Mouse (Mus musculus): ENCODE data around the gene Cep295. TPM values are rescaled to one million over a fixed set of nuclear protein-coding genes. Genes with fewer than 3 reads are reported as not detected.
A peak's percentile ranks its signal among the peaks of the same experiment; 100 is the strongest.
"Not testable (repeated sequence)": the region's sequence is repeated elsewhere in the genome, so short reads cannot be mapped to it uniquely, and the experiment has no call there.

Cep295 gene
- polyA plus RNA-seq, 1 experiment from 2014 or later = 14.1 TPM

DNA sequence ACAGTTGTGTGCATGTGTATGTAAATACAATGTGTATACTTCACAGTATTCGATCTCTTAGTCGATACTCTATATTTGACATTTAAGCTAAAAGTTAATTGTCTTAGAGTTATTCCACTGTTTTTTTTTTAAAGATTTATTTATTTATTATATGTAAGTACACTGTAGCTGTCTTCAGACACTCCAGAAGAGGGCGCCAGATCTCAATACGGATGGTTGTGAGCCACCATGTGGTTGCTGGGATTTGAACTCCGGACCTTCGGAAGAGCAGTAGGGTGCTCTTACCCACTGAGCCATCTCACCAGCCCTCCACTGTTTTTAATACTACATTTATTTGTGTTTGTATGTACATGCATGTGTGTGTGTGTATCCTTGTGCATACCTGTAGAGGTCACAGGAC lies 55.6 kb downstream of the Cep295 start:
- not testable (repeated sequence) for H3K27me3 ChIP-seq (replicated peaks; ENCODE audit: control insufficient read depth, insufficient read depth, low read length); H3K4me3 ChIP-seq (ENCODE audit: low read depth, low read length); H3K9ac ChIP-seq (ENCODE audit: low read depth, low read length); H3K36me3 ChIP-seq (ENCODE audit: control insufficient read depth, insufficient read depth, low read length); H3K4me1 ChIP-seq (ENCODE audit: control insufficient read depth, insufficient read depth, low read length); ATAC-seq (ENCODE audit: low read depth); H3K27ac ChIP-seq (replicated peaks; ENCODE audit: low read depth, low read length); H3K9me3 ChIP-seq (ENCODE audit: control insufficient read depth, low read length); DNase-seq (ENCODE audit: low spot score); H3K4me2 ChIP-seq (ENCODE audit: low read depth, low read length)
- 81% methylated on average over 6 of the region's 6 CpGs for WGBS

DNA sequence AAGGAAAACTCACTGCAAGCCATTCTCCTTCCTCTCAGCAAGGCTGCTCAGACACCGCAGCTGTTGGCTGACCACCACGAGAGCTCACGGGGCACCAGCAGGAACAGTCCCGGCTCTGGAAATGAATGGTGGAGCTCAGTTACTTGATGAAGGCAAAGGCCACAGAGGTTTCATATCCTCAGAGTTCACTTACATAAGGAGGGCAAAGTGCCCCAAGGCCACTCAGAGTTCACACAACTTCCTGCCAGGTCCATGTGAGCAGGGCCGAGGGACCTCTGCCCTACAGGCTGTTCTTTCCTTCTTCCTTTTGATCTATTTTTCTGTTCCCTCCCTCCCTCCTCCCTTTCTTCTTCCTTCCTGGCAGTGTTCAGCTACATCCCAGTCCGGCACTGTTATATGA lies 56.2 kb downstream of the Cep295 start:
- WGBS = 22% methylated on average over 6 of the region's 6 CpGs
- H3K4me2 ChIP-seq (ENCODE audit: low read depth, low read length) = no peak overlapping the region
- peaks cover 2% of the 10 kb centered on the region; the same call in 1 of the 2 replicates for H3K4me1 ChIP-seq (ENCODE audit: control insufficient read depth, insufficient read depth, low read length)
- no peak overlapping the region for H3K4me3 ChIP-seq (ENCODE audit: low read depth, low read length)
- no peaks in the 10 kb centered on the region for H3K9me3 ChIP-seq (ENCODE audit: control insufficient read depth, low read length)
- H3K9ac ChIP-seq (ENCODE audit: low read depth, low read length) = no peak overlapping the region
- H3K36me3 ChIP-seq (ENCODE audit: control insufficient read depth, insufficient read depth, low read length) = peaks cover under 1% of the 10 kb centered on the region; the same call in 1 of the 2 replicates
- no peaks in the 10 kb centered on the region for H3K27me3 ChIP-seq (replicated peaks; ENCODE audit: control insufficient read depth, insufficient read depth, low read length)
- H3K27ac ChIP-seq (replicated peaks; ENCODE audit: low read depth, low read length) = peak overlapping the region; percentile 59; the same call in 1 of the 2 replicates
- ATAC-seq (ENCODE audit: low read depth) = no peak; the same call in 1 of the 2 replicates
- peak; percentile 55 for DNase-seq (ENCODE audit: low spot score)

DNA sequence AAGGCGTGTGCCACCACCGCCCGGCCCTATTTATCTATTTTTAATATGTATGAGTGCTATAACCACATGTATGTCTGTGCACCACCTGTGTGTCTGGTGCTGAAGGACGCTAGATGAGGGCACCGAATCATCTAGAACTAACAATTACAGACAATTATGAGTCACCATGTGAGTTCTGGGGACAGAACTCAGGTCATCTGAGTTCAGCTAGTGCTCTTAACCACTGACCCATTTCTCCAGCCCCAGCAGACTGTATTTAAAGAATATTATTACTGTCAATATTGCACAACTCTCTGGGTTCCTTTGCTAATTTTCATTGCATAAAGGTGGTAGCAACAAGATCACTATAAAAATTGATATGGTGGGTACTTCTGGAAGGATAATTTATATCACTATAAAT lies 57.5 kb downstream of the Cep295 start:
- Histone ChIP-seq H3K4me3 (ENCODE audit: low read depth, low read length) (no peak overlapping the region), H3K9me3 (ENCODE audit: control insufficient read depth, low read length) (no peaks in the 10 kb centered on the region), H3K36me3 (ENCODE audit: control insufficient read depth, insufficient read depth, low read length) (peaks cover 7% of the 10 kb centered on the region), H3K27ac (replicated peaks; ENCODE audit: low read depth, low read length) (no peak overlapping the region), H3K27me3 (replicated peaks; ENCODE audit: control insufficient read depth, insufficient read depth, low read length) (no peaks in the 10 kb centered on the region), H3K4me2 (ENCODE audit: low read depth, low read length) (no peak overlapping the region), H3K9ac (ENCODE audit: low read depth, low read length) (no peak overlapping the region), H3K4me1 (ENCODE audit: control insufficient read depth, insufficient read depth, low read length) (no peaks in the 10 kb centered on the region)
- 76% methylated on average over 5 of the region's 5 CpGs for WGBS
- DNase-seq (ENCODE audit: low spot score) (no peak), ATAC-seq (ENCODE audit: low read depth) (no peak)

DNA sequence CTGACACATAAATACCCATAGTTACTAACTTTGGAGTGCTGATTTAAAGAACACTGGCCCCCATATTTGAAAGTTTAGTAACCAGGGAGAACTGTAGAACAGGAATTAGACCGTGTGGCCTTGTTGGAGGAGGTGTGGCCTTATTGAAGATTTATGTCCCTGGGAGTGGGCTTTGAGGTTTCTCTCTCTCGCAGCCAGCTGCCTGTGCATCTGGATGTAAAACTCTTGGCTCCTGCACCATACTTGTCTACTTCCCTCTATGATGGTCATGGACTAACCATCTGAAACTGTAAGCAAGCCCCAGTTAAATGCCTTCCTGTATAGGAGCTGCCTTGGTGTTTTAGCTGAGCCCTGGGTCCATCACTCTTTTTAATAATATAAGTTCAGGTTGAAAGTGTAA lies 59.1 kb downstream of the Cep295 start:
- Histone ChIP-seq H3K4me1 (ENCODE audit: control insufficient read depth, insufficient read depth, low read length) (no peaks in the 10 kb centered on the region), H3K9ac (ENCODE audit: low read depth, low read length) (no peak overlapping the region), H3K4me3 (ENCODE audit: low read depth, low read length) (no peak overlapping the region), H3K27me3 (replicated peaks; ENCODE audit: control insufficient read depth, insufficient read depth, low read length) (no peaks in the 10 kb centered on the region), H3K36me3 (ENCODE audit: control insufficient read depth, insufficient read depth, low read length) (peaks cover 12% of the 10 kb centered on the region), H3K9me3 (ENCODE audit: control insufficient read depth, low read length) (no peaks in the 10 kb centered on the region), H3K27ac (replicated peaks; ENCODE audit: low read depth, low read length) (no peak overlapping the region), H3K4me2 (ENCODE audit: low read depth, low read length) (no peak overlapping the region)
- no peak for DNase-seq (ENCODE audit: low spot score)
- 68% methylated on average over 2 of the region's 2 CpGs for WGBS
- ATAC-seq (ENCODE audit: low read depth) = no peak

DNA sequence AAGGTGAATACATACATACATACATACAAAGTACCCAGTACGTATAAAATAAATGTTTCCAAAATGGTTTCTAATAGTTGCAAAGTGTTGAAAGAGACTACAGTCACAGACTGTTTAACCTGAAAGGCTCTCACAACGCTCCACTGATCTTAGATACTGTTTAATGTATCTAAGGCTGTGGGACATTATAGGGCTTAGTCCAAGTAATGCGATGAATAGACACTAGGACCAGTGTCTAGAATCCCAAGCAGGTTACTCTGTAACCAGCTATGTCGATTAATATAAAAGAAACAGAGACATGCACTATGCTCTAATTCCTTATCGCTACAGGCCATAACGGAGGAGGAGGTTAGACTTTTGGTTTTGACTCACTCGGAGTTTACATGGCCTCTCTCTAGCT lies 60.5 kb downstream of the Cep295 start:
- H3K9ac ChIP-seq (ENCODE audit: low read depth, low read length) = no peak overlapping the region
- no peaks in the 10 kb centered on the region for H3K27me3 ChIP-seq (replicated peaks; ENCODE audit: control insufficient read depth, insufficient read depth, low read length)
- ATAC-seq (ENCODE audit: low read depth) (no peak), DNase-seq (ENCODE audit: low spot score) (no peak)
- no peak overlapping the region for H3K4me2 ChIP-seq (ENCODE audit: low read depth, low read length)
- no peak overlapping the region for H3K27ac ChIP-seq (replicated peaks; ENCODE audit: low read depth, low read length)
- no peaks in the 10 kb centered on the region for H3K4me1 ChIP-seq (ENCODE audit: control insufficient read depth, insufficient read depth, low read length)
- H3K36me3 ChIP-seq (ENCODE audit: control insufficient read depth, insufficient read depth, low read length) = peaks cover 23% of the 10 kb centered on the region
- no peak overlapping the region for H3K4me3 ChIP-seq (ENCODE audit: low read depth, low read length)
- no peaks in the 10 kb centered on the region for H3K9me3 ChIP-seq (ENCODE audit: control insufficient read depth, low read length)
- 89% methylated on average over 7 of the region's 7 CpGs for WGBS

DNA sequence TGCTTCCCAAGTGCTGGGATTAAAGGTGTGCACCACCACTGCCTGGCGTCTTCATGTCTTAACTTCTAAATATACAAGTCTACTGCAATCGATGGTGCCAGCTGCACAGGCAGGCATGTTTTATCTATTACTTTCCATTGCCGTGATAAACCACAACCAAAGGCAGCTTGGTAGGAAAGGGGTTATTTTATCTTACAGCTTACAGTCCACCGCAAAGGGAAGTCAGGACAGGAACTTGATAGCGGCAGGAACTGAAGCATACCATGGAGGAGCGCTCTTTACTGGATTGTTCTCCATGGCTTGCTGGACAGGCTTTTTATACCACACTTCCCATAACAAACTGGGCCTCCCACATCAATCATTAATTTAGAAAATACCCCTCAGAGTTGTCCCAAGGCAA lies 68.3 kb downstream of the Cep295 start:
- no peaks in the 10 kb centered on the region for H3K4me1 ChIP-seq (ENCODE audit: control insufficient read depth, insufficient read depth, low read length)
- H3K9me3 ChIP-seq (ENCODE audit: control insufficient read depth, low read length) = no peaks in the 10 kb centered on the region
- ATAC-seq (ENCODE audit: low read depth) (no peak), DNase-seq (ENCODE audit: low spot score) (no peak)
- H3K4me3 ChIP-seq (ENCODE audit: low read depth, low read length) = no peak overlapping the region
- H3K36me3 ChIP-seq (ENCODE audit: control insufficient read depth, insufficient read depth, low read length) = peaks cover 35% of the 10 kb centered on the region
- 87% methylated on average over 6 of the region's 6 CpGs for WGBS
- H3K27ac ChIP-seq (replicated peaks; ENCODE audit: low read depth, low read length) = no peak overlapping the region
- H3K9ac ChIP-seq (ENCODE audit: low read depth, low read length) = no peak overlapping the region
- H3K4me2 ChIP-seq (ENCODE audit: low read depth, low read length) = no peak overlapping the region
- no peaks in the 10 kb centered on the region for H3K27me3 ChIP-seq (replicated peaks; ENCODE audit: control insufficient read depth, insufficient read depth, low read length)

DNA sequence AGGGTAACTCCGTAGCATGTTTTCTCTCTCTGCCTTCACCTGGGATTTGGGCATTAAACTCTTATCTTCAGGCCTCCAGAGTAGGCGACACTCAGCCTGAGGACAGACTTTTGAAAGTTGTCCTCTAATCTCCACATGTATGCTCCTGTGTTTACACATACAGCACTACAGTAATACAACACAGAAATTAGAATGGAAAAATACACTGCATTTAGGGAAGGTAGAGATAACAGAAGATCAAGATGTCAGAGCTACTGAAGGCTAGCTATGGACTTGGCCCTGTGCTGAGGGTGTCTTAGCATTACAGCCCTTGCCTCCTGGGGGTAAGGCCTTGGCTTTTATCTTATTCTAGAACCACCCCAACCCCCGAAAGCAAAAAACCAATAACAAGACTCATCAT lies 69.2 kb downstream of the Cep295 start:
- no peaks in the 10 kb centered on the region for H3K27me3 ChIP-seq (replicated peaks; ENCODE audit: control insufficient read depth, insufficient read depth, low read length)
- H3K9me3 ChIP-seq (ENCODE audit: control insufficient read depth, low read length) = no peaks in the 10 kb centered on the region
- ATAC-seq (ENCODE audit: low read depth) = no peak
- H3K9ac ChIP-seq (ENCODE audit: low read depth, low read length) = no peak overlapping the region
- H3K36me3 ChIP-seq (ENCODE audit: control insufficient read depth, insufficient read depth, low read length) = peaks cover 30% of the 10 kb centered on the region
- WGBS = 91% methylated on average over 3 of the region's 3 CpGs
- no peak overlapping the region for H3K4me2 ChIP-seq (ENCODE audit: low read depth, low read length)
- no peak overlapping the region for H3K4me3 ChIP-seq (ENCODE audit: low read depth, low read length)
- H3K4me1 ChIP-seq (ENCODE audit: control insufficient read depth, insufficient read depth, low read length) = no peaks in the 10 kb centered on the region
- DNase-seq (ENCODE audit: low spot score) = no peak
- no peak overlapping the region for H3K27ac ChIP-seq (replicated peaks; ENCODE audit: low read depth, low read length)

DNA sequence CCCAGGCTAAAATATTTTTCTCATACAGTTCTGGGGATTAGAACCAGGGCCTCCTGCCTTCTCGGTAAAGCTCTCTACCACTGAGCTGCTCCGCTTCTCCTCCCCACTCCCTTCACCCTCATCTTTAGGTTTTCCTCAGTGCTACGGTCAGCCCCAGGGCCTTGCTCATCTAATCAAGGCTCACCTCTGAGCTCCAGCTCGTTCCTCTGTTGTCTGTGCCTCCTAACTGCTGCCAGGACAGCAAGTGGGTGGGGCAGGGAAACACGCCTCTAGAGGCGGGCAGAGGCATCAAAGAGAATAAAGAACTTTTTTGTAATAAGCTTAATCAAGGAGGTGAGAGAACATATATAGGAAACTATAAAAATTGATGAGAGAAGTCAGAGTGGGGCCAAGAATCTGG lies 69.7 kb downstream of the Cep295 start:
- peaks cover 24% of the 10 kb centered on the region for H3K36me3 ChIP-seq (ENCODE audit: control insufficient read depth, insufficient read depth, low read length)
- H3K4me2 ChIP-seq (ENCODE audit: low read depth, low read length) = no peak overlapping the region
- ATAC-seq (ENCODE audit: low read depth) = no peak
- no peak overlapping the region for H3K27ac ChIP-seq (replicated peaks; ENCODE audit: low read depth, low read length)
- no peak overlapping the region for H3K4me3 ChIP-seq (ENCODE audit: low read depth, low read length)
- no peaks in the 10 kb centered on the region for H3K9me3 ChIP-seq (ENCODE audit: control insufficient read depth, low read length)
- H3K9ac ChIP-seq (ENCODE audit: low read depth, low read length) = no peak overlapping the region
- no peaks in the 10 kb centered on the region for H3K4me1 ChIP-seq (ENCODE audit: control insufficient read depth, insufficient read depth, low read length)
- WGBS = 52% methylated on average over 6 of the region's 6 CpGs
- H3K27me3 ChIP-seq (replicated peaks; ENCODE audit: control insufficient read depth, insufficient read depth, low read length) = no peaks in the 10 kb centered on the region
- no peak for DNase-seq (ENCODE audit: low spot score)

DNA sequence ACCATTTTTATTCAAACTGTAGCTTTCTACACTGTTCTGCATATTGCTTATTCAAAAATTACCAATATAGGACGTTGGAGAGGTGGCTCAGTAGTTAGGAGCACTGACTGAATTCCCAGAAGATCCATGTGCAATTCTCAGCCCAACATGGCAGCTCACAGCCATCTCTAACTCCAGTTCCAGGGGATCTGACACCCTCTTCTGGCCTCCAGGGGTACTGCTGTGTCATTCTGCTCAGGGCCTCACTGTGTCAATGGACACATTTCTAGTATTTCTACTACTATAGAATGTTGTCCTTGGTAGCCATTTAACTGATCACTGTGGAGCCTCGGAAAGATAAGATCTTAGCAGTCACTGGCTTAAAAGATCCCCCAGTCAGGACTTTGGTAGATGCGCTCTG lies 72.1 kb downstream of the Cep295 start:
- H3K4me2 ChIP-seq (ENCODE audit: low read depth, low read length) = no peak overlapping the region
- H3K27ac ChIP-seq (replicated peaks; ENCODE audit: low read depth, low read length) = no peak overlapping the region
- no peak overlapping the region for H3K4me3 ChIP-seq (ENCODE audit: low read depth, low read length)
- 70% methylated on average over 3 of the region's 3 CpGs for WGBS
- H3K4me1 ChIP-seq (ENCODE audit: control insufficient read depth, insufficient read depth, low read length) = peaks cover 5% of the 10 kb centered on the region; the same call in 1 of the 2 replicates
- H3K9me3 ChIP-seq (ENCODE audit: control insufficient read depth, low read length) = no peaks in the 10 kb centered on the region
- ATAC-seq (ENCODE audit: low read depth) (no peak), DNase-seq (ENCODE audit: low spot score) (no peak)
- no peaks in the 10 kb centered on the region for H3K27me3 ChIP-seq (replicated peaks; ENCODE audit: control insufficient read depth, insufficient read depth, low read length)
- H3K36me3 ChIP-seq (ENCODE audit: control insufficient read depth, insufficient read depth, low read length) = peaks cover 16% of the 10 kb centered on the region; the same call in 1 of the 2 replicates
- no peak overlapping the region for H3K9ac ChIP-seq (ENCODE audit: low read depth, low read length)
